Mouse (Mus musculus): Measurements from ENCODE around the gene Sqor. TPM values are rescaled to one million over a fixed set of nuclear protein-coding genes. Genes with fewer than 3 reads are reported as not detected.

The Sqor gene
- polyA plus RNA-seq, 1 experiment: 5.3 TPM

DNA sequence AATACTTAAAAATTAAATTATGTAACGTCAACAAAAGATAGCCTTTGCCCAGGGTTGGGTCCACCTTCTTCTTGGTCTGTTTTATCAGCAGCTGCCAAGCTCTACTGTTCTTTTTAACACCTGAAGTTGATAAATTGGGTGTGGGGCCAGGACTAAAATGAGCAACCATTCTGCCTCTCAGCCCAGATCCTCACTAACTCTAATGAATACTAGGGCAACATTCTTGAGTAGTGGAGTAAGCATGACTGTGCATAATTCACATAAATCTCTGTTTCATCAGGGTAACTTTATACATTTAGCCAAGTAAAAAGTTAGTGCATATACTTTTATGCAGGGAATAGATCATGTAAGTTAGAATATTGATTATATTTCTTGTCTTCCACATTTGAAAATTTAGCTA is 10.5 kb downstream of the Sqor start:
- Histone ChIP-seq H3K79me2 (ENCODE audit: control insufficient read depth, insufficient read depth) (no peaks in the 10 kb centered on the region), H3ac (ENCODE audit: control insufficient read depth, insufficient read length, low read depth) (no peak overlapping the region), H3K79me3 (ENCODE audit: low read depth) (no peaks in the 10 kb centered on the region), H3K4me3 (ENCODE audit: insufficient read depth, poor library complexity, severe bottlenecking) (no peak overlapping the region), H3K36me3 (ENCODE audit: control insufficient read depth, insufficient read depth) (no peaks in the 10 kb centered on the region), H3K27me3 (ENCODE audit: control insufficient read depth, insufficient read depth, insufficient read length) (no peaks in the 10 kb centered on the region)
- TF ChIP-seq MAX (IDR thresholded peaks at IDR 0.05) (no peak), CEBPB (IDR thresholded peaks at IDR 0.05; ENCODE audit: low read depth) (no peak), FOSL1 (IDR thresholded peaks at IDR 0.05; ENCODE audit: insufficient read depth, low read length, poor library complexity, severe bottlenecking) (no peak), CTCF (IDR thresholded peaks at IDR 0.05; ENCODE audit: control insufficient read depth, insufficient read depth, insufficient read length) (no peak), USF1 (IDR thresholded peaks at IDR 0.05; ENCODE audit: low read depth) (no peak), MYOD1 (IDR thresholded peaks at IDR 0.05; ENCODE audit: control insufficient read depth, insufficient read length, low read depth) (no peak), MYOG (IDR thresholded peaks at IDR 0.05; ENCODE audit: control insufficient read depth, extremely low read depth, insufficient read length) (no peak)

GRCm38 (mm10) chr2:122776823-122777222 is 11.8 kb downstream of the Sqor start:
- TF ChIP-seq MYOD1 (IDR thresholded peaks at IDR 0.05; ENCODE audit: control insufficient read depth, insufficient read length, low read depth) (no peak), FOSL1 (IDR thresholded peaks at IDR 0.05; ENCODE audit: insufficient read depth, low read length, poor library complexity, severe bottlenecking) (no peak), MAX (IDR thresholded peaks at IDR 0.05) (no peak), CTCF (IDR thresholded peaks at IDR 0.05; ENCODE audit: control insufficient read depth, insufficient read depth, insufficient read length) (no peak), CEBPB (IDR thresholded peaks at IDR 0.05; ENCODE audit: low read depth) (no peak), MYOG (IDR thresholded peaks at IDR 0.05; ENCODE audit: control insufficient read depth, extremely low read depth, insufficient read length) (no peak), USF1 (IDR thresholded peaks at IDR 0.05; ENCODE audit: low read depth) (no peak)

DNA sequence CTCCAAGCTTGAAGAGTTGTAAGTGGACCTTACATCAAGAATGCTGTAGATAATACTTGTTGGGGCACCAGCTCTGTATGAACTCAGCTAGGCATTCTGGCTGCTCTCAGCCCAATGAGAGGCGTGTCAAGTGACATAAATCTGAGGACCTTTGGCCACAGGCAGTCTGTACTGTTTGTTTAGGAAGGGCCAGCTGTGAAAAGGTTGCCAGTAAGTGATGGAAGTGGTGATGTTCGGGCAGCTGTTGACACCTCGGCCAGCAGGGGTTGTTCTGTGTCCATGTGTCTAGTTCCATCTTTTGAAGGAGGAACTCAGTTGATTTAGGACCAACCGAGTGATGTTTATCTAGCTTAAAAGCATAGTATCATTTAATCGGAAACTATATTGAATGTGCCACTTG is 14.9 kb downstream of the Sqor start:
- H3K27me3 ChIP-seq (ENCODE audit: control insufficient read depth, insufficient read depth, insufficient read length): no peaks in the 10 kb centered on the region
- H3ac ChIP-seq (ENCODE audit: control insufficient read depth, insufficient read length, low read depth): no peak overlapping the region
- H3K79me3 ChIP-seq (ENCODE audit: low read depth): no peaks in the 10 kb centered on the region
- H3K79me2 ChIP-seq (ENCODE audit: control insufficient read depth, insufficient read depth): no peaks in the 10 kb centered on the region
- H3K4me3 ChIP-seq (ENCODE audit: insufficient read depth, poor library complexity, severe bottlenecking): no peak overlapping the region
- TF ChIP-seq MYOG (IDR thresholded peaks at IDR 0.05; ENCODE audit: control insufficient read depth, extremely low read depth, insufficient read length) (no peak), USF1 (IDR thresholded peaks at IDR 0.05; ENCODE audit: low read depth) (no peak), MYOD1 (IDR thresholded peaks at IDR 0.05; ENCODE audit: control insufficient read depth, insufficient read length, low read depth) (no peak)
- H3K36me3 ChIP-seq (ENCODE audit: control insufficient read depth, insufficient read depth): no peaks in the 10 kb centered on the region

More at GRCm38 (mm10) chr2:122776823-122777222, 11.8 kb downstream of the Sqor start:
- no peaks in the 10 kb centered on the region for H3K79me3 ChIP-seq (ENCODE audit: low read depth)
- no peaks in the 10 kb centered on the region for H3K79me2 ChIP-seq (ENCODE audit: control insufficient read depth, insufficient read depth)
- H3ac ChIP-seq (ENCODE audit: control insufficient read depth, insufficient read length, low read depth): no peak overlapping the region
- H3K27me3 ChIP-seq (ENCODE audit: control insufficient read depth, insufficient read depth, insufficient read length): no peaks in the 10 kb centered on the region
- no peak overlapping the region for H3K4me3 ChIP-seq (ENCODE audit: insufficient read depth, poor library complexity, severe bottlenecking)
- H3K36me3 ChIP-seq (ENCODE audit: control insufficient read depth, insufficient read depth): no peaks in the 10 kb centered on the region

DNA sequence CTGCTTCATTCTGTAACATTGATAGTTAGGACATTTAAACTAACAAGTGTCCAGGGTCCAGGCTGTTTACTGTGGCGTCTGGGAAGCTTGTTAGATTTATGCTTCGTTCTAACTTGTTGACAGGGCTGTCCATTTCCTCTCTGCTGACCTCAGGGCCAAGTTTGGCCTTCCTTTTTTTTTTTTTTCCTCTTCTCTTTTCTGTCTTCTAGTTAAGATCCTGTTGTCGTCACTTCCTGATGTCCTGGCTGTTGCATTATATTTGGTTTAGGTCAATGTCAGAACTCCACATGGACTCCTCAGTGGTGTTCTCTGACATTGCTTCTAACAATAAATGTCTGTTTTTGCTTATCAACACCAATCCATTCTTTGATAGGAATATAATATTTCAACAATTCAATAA is 15.4 kb downstream of the Sqor start:
- H3K36me3 ChIP-seq (ENCODE audit: control insufficient read depth, insufficient read depth): no peaks in the 10 kb centered on the region
- no peak overlapping the region for H3ac ChIP-seq (ENCODE audit: control insufficient read depth, insufficient read length, low read depth)
- TF ChIP-seq MYOD1 (IDR thresholded peaks at IDR 0.05; ENCODE audit: control insufficient read depth, insufficient read length, low read depth): no peak
- no peak for TF ChIP-seq USF1 (IDR thresholded peaks at IDR 0.05; ENCODE audit: low read depth)
- no peak for TF ChIP-seq FOSL1 (IDR thresholded peaks at IDR 0.05; ENCODE audit: insufficient read depth, low read length, poor library complexity, severe bottlenecking)
- no peak for TF ChIP-seq MAX (IDR thresholded peaks at IDR 0.05)
- no peak for TF ChIP-seq CTCF (IDR thresholded peaks at IDR 0.05; ENCODE audit: control insufficient read depth, insufficient read depth, insufficient read length)
- no peak for TF ChIP-seq CEBPB (IDR thresholded peaks at IDR 0.05; ENCODE audit: low read depth)
- no peak for TF ChIP-seq MYOG (IDR thresholded peaks at IDR 0.05; ENCODE audit: control insufficient read depth, extremely low read depth, insufficient read length)
- no peaks in the 10 kb centered on the region for H3K27me3 ChIP-seq (ENCODE audit: control insufficient read depth, insufficient read depth, insufficient read length)
- H3K79me3 ChIP-seq (ENCODE audit: low read depth): no peaks in the 10 kb centered on the region
- H3K4me3 ChIP-seq (ENCODE audit: insufficient read depth, poor library complexity, severe bottlenecking): no peak overlapping the region
- H3K79me2 ChIP-seq (ENCODE audit: control insufficient read depth, insufficient read depth): no peaks in the 10 kb centered on the region

DNA sequence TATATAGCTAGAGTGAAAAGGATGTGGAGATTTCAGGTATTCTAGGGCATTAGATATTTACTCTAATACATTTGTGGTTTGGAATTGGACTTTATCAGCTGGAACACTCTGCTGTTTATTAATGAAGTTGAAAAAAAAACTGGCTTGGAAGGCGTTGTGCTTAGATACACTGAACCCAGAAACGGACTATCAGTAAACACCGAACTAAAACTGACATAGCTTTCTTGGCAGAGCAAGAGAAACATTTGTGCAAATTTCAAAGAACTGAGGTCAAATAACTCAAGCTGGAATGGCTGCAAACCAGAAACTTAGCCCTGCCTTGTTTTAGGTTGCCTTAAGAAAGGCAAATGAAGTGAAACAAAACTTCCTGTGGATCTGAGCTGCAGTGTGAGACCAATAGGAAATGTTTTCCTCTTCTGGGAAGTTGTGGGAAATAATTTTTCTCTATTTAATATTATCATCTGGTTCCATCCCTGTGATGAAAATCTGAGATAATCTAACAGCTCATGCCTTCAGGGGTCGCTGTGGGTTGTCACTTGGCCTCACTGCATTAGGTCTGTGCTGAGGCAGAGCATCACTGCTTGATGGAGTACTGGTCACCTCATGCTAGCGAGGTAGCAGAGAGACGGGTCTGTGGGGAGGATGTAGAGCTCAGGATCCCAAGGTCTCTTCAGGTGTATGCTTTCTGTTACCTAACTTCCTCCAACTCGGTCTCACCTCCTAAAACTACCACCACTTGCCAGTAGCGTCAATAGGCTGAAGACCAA is 16.7 kb downstream of the Sqor start:
- Histone ChIP-seq H3K4me3 (ENCODE audit: insufficient read depth, poor library complexity, severe bottlenecking) (no peak overlapping the region), H3ac (ENCODE audit: control insufficient read depth, insufficient read length, low read depth) (no peak overlapping the region), H3K79me2 (ENCODE audit: control insufficient read depth, insufficient read depth) (no peaks in the 10 kb centered on the region), H3K27me3 (ENCODE audit: control insufficient read depth, insufficient read depth, insufficient read length) (no peaks in the 10 kb centered on the region), H3K79me3 (ENCODE audit: low read depth) (no peaks in the 10 kb centered on the region), H3K36me3 (ENCODE audit: control insufficient read depth, insufficient read depth) (no peaks in the 10 kb centered on the region)
- TF ChIP-seq CTCF (IDR thresholded peaks at IDR 0.05; ENCODE audit: control insufficient read depth, insufficient read depth, insufficient read length) (no peak), MYOD1 (IDR thresholded peaks at IDR 0.05; ENCODE audit: control insufficient read depth, insufficient read length, low read depth) (no peak), USF1 (IDR thresholded peaks at IDR 0.05; ENCODE audit: low read depth) (no peak), FOSL1 (IDR thresholded peaks at IDR 0.05; ENCODE audit: insufficient read depth, low read length, poor library complexity, severe bottlenecking) (no peak), MYOG (IDR thresholded peaks at IDR 0.05; ENCODE audit: control insufficient read depth, extremely low read depth, insufficient read length) (no peak), MAX (IDR thresholded peaks at IDR 0.05) (no peak), CEBPB (IDR thresholded peaks at IDR 0.05; ENCODE audit: low read depth) (no peak)

Data from C2C12 (cell line).